Mouse (Mus musculus): ENCODE results near the gene Dpyd. TPM values are rescaled to one million over a fixed set of nuclear protein-coding genes. Genes with fewer than 3 reads are reported as not detected.
A peak's percentile ranks its signal among the peaks of the same experiment; 100 is the strongest.

Dpyd gene
- polyA plus RNA-seq, 1 experiment from 2014 or later = 8.1 TPM

GRCm38 (mm10) chr3:118601689-118602640, 40.0 kb downstream of the Dpyd start:
- no peak overlapping the region for H3K9ac ChIP-seq (replicated peaks)
- no peaks in the 10 kb centered on the region for H3K9me3 ChIP-seq (replicated peaks)
- H3K4me2 ChIP-seq = no peak overlapping the region
- H3K27ac ChIP-seq (replicated peaks) = no peak overlapping the region
- no peaks in the 10 kb centered on the region for H3K36me3 ChIP-seq
- no peak for ATAC-seq (ENCODE audit: low FRiP score)
- no peak overlapping the region for H3K4me3 ChIP-seq (replicated peaks)
- no peaks in the 10 kb centered on the region for H3K4me1 ChIP-seq
- WGBS = 90% methylated on average over 7 of the region's 7 CpGs
- no peaks in the 10 kb centered on the region for H3K27me3 ChIP-seq (replicated peaks)

DNA sequence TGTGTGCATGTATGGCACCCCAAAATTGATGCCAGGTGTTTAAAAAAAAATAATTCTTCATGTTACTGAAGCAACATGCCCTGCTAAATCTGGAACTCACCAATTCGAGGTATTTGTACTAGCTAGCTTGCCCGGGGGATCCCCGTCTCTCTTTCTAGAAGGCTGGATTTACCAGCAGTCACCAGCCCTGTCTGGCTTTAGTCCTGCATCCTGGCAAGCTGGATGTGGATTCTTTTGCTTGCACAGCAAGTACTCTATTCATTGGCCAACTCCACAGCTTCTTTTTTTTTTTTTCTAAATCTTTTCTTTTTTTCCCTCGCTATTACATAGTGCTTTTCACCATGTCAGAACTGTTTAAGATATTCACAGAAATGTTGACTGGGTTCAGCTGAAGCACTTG, 46.8 kb downstream of the Dpyd start:
- WGBS = 68% methylated on average over 4 of the region's 4 CpGs
- no peak for ATAC-seq (ENCODE audit: low FRiP score)
- H3K4me2 ChIP-seq = no peak overlapping the region

DNA sequence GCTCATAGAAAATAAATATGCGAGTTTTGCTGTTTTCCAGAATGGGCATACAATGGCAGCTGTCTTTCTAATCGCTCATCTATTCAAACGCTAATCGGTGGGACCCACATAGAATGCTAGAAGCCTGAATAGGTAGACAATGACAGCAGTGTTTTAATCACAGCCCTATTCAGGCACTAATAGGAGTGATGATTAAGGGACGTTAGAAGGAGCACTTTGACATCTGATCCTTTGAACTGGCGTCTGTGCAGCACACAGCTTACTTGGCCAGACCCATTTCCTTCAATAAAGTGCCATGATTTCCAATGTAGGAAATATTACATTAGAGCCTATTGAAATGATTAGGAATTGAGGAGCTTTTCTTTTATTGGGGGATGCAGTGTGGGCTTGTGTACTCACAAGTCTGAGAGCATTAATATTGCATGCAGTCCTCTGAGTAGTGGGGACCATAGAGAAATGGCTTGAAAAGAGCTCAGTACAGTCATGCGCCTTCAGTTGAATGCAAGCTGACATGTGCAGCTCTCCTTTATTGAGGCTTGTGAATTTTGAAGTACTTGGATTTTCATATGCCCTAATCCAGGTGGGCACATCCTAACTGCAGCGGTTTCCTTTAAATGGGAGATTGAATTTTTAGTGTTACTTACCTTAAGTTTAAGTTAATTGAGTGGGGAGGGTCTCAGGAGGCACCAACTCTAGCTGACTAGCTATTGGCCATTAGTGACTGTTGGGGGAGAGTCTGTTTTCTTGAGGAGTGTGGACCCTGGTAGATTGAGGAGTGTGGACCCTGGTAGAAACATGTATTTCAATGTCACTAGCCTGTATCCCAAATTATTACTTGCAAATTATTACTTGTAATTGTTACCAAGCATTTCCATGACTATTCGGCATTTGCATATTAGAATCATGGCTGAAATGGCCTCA, 64.8 kb downstream of the Dpyd start:
- WGBS = 34% methylated on average over 9 of the region's 9 CpGs
- Histone ChIP-seq H3K4me1 (no peaks in the 10 kb centered on the region), H3K9me3 (replicated peaks) (no peaks in the 10 kb centered on the region), H3K27ac (replicated peaks) (no peak overlapping the region), H3K4me3 (replicated peaks) (no peak overlapping the region), H3K9ac (replicated peaks) (no peak overlapping the region), H3K36me3 (no peaks in the 10 kb centered on the region), H3K27me3 (replicated peaks) (no peaks in the 10 kb centered on the region), H3K4me2 (no peak overlapping the region)
- ATAC-seq (ENCODE audit: low FRiP score) = no peak

More for the DNA sequence above, 46.8 kb downstream of the Dpyd start:
- Histone ChIP-seq H3K9ac (replicated peaks) (no peak overlapping the region), H3K4me1 (no peaks in the 10 kb centered on the region), H3K4me3 (replicated peaks) (no peak overlapping the region), H3K9me3 (replicated peaks) (no peaks in the 10 kb centered on the region), H3K36me3 (no peaks in the 10 kb centered on the region), H3K27me3 (replicated peaks) (no peaks in the 10 kb centered on the region), H3K27ac (replicated peaks) (no peak overlapping the region)

GRCm38 (mm10) chr3:118629737-118630136, 67.8 kb downstream of the Dpyd start:
- no peaks in the 10 kb centered on the region for H3K36me3 ChIP-seq
- no peak overlapping the region for H3K27ac ChIP-seq (replicated peaks)
- H3K4me1 ChIP-seq = no peaks in the 10 kb centered on the region
- 98% methylated on average over 1 of the region's 1 CpGs for WGBS
- ATAC-seq (ENCODE audit: low FRiP score) = no peak
- H3K4me3 ChIP-seq (replicated peaks) = no peak overlapping the region
- H3K9me3 ChIP-seq (replicated peaks) = no peaks in the 10 kb centered on the region
- no peaks in the 10 kb centered on the region for H3K27me3 ChIP-seq (replicated peaks)
- no peak overlapping the region for H3K4me2 ChIP-seq
- H3K9ac ChIP-seq (replicated peaks) = no peak overlapping the region

- H3K36me3 ChIP-seq = no peaks in the 10 kb centered on the region
- 75% methylated on average over 10 of the region's 10 CpGs for WGBS
- no peak for ATAC-seq (ENCODE audit: low FRiP score)
- H3K27me3 ChIP-seq (replicated peaks) = no peaks in the 10 kb centered on the region
- no peak overlapping the region for H3K27ac ChIP-seq (replicated peaks)
- H3K4me1 ChIP-seq = no peaks in the 10 kb centered on the region
- no peak overlapping the region for H3K4me3 ChIP-seq (replicated peaks)
- no peak overlapping the region for H3K9ac ChIP-seq (replicated peaks)
- H3K9me3 ChIP-seq (replicated peaks) = no peaks in the 10 kb centered on the region
- no peak overlapping the region for H3K4me2 ChIP-seq
Measured at GRCm38 (mm10) chr3:118646024-118646570, 84.2 kb downstream of the Dpyd start.

DNA sequence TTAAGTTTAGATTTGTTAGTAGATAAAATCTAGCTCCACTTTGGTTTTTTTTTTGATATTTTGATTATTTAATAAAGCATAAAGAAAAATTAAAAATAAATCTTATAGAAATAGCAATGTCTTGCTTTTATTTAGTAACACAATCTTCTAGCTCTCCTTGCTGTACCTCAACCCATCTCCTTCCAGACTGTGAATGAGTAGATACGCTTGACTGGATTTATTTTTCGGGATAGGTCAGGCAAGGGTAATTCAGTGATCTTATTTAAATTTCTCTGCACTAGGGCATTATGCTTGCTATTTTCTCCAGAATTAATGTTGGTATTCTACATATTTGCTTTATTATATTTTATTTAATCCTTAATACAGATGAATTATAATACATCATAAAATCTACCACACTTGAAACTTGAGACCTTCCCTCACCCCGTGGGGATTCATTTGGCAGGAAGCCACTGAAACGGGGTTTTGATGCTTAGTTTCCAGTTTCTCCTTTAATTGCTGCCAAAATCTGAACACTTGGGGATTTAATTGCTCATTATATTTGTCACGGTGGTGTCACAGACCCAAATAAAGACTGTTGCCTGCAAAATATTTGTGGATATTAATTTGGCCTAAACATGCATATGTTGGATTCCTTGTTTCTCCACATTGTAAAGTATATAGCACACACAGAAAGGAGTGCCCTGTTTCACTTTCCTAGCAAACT, 102.2 kb downstream of the Dpyd start:
- 43% methylated on average over 5 of the region's 5 CpGs for WGBS
- H3K4me2 ChIP-seq = no peak overlapping the region
- H3K27ac ChIP-seq (replicated peaks) = no peak overlapping the region
- ATAC-seq (ENCODE audit: low FRiP score) = no peak
- H3K9ac ChIP-seq (replicated peaks) = no peak overlapping the region
- no peaks in the 10 kb centered on the region for H3K36me3 ChIP-seq
- H3K4me1 ChIP-seq = 0 out of 2 replicates have a peak, but pooled peaks cover 3% of the 10 kb centered on the region
- H3K27me3 ChIP-seq (replicated peaks) = no peaks in the 10 kb centered on the region
- H3K4me3 ChIP-seq (replicated peaks) = no peak overlapping the region
- no peaks in the 10 kb centered on the region for H3K9me3 ChIP-seq (replicated peaks)

- 26% methylated on average over 10 of the region's 10 CpGs for WGBS
- no peak overlapping the region for H3K27ac ChIP-seq (replicated peaks)
- H3K9ac ChIP-seq (replicated peaks) = no peak overlapping the region
Measured at GRCm38 (mm10) chr3:118674121-118674745, 112.3 kb downstream of the Dpyd start.

GRCm38 (mm10) chr3:118675441-118675840, 113.5 kb downstream of the Dpyd start:
- H3K36me3 ChIP-seq = no peaks in the 10 kb centered on the region
- H3K4me1 ChIP-seq = peaks cover 5% of the 10 kb centered on the region; the same call in 1 of the 2 replicates
- H3K4me2 ChIP-seq = no peak overlapping the region
- H3K27ac ChIP-seq (replicated peaks) = no peak overlapping the region
- no peak overlapping the region for H3K4me3 ChIP-seq (replicated peaks)
- no peaks in the 10 kb centered on the region for H3K9me3 ChIP-seq (replicated peaks)
- H3K27me3 ChIP-seq (replicated peaks) = no peaks in the 10 kb centered on the region
- no peak for ATAC-seq (ENCODE audit: low FRiP score)
- H3K9ac ChIP-seq (replicated peaks) = no peak overlapping the region
- WGBS = 10% methylated on average over 1 of the region's 1 CpGs

More at GRCm38 (mm10) chr3:118674121-118674745, 112.3 kb downstream of the Dpyd start:
- 0 out of 2 replicates have a peak overlapping the region, but pooled peaks have one; percentile 4 for H3K4me3 ChIP-seq (replicated peaks)
- H3K4me1 ChIP-seq = peaks cover 5% of the 10 kb centered on the region; the same call in 1 of the 2 replicates
- peak; percentile 82 for ATAC-seq (ENCODE audit: low FRiP score)
- no peaks in the 10 kb centered on the region for H3K27me3 ChIP-seq (replicated peaks)
- no peaks in the 10 kb centered on the region for H3K9me3 ChIP-seq (replicated peaks)
- H3K36me3 ChIP-seq = no peaks in the 10 kb centered on the region
- peak overlapping the region; percentile 41 for H3K4me2 ChIP-seq

DNA sequence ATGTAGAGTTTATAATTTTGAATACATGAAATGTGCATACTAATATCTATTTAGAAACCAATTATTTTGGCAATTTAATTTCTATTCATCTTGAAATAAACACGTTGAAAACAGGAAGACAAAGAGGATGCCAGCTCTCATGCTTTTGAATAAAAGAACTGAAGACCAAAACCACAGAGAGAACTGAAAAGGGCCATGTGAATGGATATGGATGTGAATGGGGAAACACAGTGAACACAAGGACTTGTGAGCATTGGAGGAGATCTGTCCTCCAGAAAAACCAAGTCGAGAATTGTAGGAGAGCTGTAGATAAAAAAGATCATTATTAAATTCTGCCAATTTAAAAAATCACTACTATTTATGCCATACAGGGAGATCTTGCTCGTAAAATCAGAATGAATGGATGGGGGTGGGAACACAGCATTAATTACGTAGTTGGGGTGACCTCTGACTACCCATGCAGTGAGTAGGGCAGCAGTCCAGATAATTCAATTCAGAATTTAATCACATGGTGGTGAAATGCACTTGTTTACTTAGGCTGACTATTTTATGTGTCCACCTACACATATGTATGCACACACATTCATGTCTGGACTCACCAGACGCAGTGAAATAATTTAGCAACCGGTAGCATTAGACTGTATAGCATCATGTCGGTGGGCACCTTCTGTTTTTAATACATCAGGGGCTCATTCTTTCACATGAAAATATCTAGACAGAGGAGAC, 114.3 kb downstream of the Dpyd start:
- Histone ChIP-seq H3K9me3 (replicated peaks) (no peaks in the 10 kb centered on the region), H3K4me1 (peaks cover 5% of the 10 kb centered on the region; the same call in 1 of the 2 replicates), H3K36me3 (no peaks in the 10 kb centered on the region), H3K9ac (replicated peaks) (no peak overlapping the region), H3K27me3 (replicated peaks) (no peaks in the 10 kb centered on the region), H3K27ac (replicated peaks) (no peak overlapping the region), H3K4me2 (no peak overlapping the region), H3K4me3 (replicated peaks) (no peak overlapping the region)
- ATAC-seq (ENCODE audit: low FRiP score) = no peak
- WGBS = 27% methylated on average over 7 of the region's 7 CpGs

DNA sequence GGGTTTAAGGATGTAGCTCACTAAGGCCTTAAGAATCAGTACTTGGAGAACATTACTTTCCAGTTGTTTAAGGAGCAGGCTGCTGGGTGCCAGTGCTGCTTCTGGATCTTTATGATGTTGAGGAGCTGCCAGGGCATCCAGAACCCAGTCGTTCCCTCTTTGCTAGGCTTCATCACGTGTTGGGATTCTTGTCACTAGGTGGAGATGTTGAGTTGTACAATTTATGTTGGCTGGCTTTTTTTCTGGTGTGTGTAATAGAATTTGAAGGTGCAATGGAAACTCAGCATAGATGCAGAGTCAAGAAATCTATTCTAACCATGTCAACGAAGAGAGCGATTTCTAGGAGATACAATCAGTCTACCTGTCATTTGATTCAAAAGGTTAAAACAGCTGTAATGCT, 118.9 kb downstream of the Dpyd start:
- no peaks in the 10 kb centered on the region for H3K36me3 ChIP-seq
- no peak overlapping the region for H3K4me2 ChIP-seq
- H3K27me3 ChIP-seq (replicated peaks) = no peaks in the 10 kb centered on the region
- WGBS = 51% methylated on average over 4 of the region's 4 CpGs
- H3K9me3 ChIP-seq (replicated peaks) = no peaks in the 10 kb centered on the region
- H3K9ac ChIP-seq (replicated peaks) = no peak overlapping the region
- no peak overlapping the region for H3K27ac ChIP-seq (replicated peaks)
- H3K4me1 ChIP-seq = no peaks in the 10 kb centered on the region
- ATAC-seq (ENCODE audit: low FRiP score) = no peak
- H3K4me3 ChIP-seq (replicated peaks) = no peak overlapping the region
